Mouse (Mus musculus) thymus, adult 18-20 months (tissue): ENCODE data around the gene Socs5.

ENCODE experiments used
- DNase-seq, 2 experiments: peaks; one replicate each; pipeline ENCODE4 v3.0.0; 2022; ENCODE audit warnings: mixed read lengths in 2 of 2

Gene Socs5

DNA sequence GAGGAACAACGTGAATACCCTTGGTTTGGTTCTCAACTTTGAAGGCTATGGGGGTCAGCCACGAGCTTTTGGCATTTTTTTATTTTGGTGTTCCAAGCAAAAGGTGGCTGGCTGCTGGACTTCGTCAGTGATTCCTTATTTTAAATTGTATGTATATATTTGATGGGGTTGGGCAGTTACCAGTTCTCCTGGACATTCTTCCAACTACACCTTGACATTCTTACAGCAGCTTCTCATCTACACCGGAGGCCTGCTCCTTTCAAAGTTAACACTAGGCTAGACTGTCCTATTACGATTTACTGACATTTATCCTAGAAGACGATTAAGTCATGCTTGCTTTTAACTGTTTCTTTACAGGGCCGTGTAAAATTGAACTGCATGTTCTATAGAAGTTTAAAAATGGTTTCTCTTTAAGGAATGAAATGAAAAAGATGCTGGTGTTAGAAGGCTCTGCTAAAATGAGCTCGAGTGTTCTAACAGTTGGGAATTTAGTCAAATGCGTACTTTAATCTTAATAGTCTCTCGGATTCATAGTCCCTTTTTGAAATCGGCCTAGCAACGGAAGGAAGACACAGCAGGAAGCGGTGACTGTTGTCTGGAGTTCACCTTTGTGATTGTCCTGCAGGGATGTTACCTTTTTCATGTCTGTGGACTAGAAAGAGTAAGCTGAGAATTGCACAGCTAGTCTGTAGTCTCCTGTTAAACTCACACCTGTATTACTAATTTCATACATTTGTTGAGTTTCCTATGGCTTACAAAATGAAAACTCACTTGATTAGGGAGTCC, 1.2 kb downstream of the Socs5 start:
- no peak for DNase-seq

DNA sequence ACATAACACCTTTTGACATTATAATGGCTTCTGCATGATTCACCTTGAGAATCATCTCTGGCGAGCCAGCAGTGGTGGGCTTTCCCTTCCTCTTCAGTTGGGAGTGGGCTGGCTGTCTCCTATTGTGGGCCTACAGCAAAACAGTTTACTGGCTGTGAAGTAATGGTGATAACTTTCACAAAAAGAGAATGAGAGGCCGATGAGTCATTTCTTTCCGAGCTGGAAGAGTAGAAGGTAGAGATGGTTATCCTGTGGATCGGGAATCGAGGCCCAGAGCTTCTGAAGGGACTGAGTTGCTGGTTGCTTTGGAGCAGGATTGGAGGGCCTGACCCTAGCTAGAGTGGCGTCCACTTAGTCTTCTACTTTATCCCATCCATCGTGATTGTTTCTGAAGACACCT, 2.0 kb downstream of the Socs5 start:
- DNase-seq: no peak

DNA sequence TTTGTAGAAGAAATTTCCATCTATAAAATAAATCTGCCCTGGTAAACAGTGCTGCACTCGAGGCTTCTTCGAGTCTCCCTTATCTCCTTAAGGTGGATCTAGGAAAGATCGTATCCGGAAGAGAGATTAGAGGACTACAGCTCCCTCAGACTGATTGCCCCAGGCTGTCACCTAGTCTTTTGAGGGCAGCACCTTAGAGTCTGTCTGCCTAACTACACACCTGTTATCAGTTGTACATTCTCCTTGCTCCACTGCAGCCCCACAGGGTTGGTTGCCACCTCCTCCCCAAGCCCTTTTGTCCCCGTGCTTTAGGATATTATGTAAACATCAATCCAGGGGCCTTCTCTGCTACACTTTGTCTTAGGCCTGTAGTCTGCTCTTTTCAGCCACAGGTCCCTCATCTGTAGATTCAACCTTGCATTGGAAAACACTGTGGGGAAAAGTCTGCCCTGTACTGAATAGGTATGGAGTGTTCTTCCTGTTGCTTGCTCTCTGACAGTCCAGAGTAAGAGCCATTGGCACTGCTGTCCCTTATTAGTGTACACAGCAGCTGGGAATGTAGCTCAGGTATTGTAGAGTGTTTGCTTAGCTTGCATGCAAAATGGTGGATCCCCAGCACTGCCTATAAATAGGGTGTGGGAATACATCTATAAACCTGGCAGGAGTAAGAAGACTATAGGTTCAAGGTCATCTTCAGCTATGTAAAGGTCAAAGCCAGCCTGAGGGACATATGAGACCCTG, 5.5 kb downstream of the Socs5 start:
- DNase-seq: no peak

DNA sequence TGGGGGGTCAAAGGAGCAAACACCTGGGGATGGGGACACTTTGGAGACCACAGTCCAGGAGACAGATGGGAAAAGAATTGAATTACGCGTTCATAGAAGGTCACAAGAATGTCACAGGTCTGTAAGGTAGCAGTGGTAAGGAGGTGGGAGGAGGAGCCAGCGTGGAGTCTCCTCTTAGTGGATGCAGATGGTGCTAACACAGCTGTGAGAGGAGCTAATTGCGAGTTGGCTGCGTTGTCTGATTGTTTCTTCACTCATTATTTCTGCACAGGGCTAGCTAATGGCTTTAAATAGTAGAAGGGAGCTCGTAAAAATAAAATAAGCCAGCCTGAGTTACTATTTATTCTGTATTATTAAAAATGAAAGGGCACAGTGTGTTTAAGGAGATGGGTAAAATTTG, 8.1 kb downstream of the Socs5 start:
- no peak for DNase-seq

DNA sequence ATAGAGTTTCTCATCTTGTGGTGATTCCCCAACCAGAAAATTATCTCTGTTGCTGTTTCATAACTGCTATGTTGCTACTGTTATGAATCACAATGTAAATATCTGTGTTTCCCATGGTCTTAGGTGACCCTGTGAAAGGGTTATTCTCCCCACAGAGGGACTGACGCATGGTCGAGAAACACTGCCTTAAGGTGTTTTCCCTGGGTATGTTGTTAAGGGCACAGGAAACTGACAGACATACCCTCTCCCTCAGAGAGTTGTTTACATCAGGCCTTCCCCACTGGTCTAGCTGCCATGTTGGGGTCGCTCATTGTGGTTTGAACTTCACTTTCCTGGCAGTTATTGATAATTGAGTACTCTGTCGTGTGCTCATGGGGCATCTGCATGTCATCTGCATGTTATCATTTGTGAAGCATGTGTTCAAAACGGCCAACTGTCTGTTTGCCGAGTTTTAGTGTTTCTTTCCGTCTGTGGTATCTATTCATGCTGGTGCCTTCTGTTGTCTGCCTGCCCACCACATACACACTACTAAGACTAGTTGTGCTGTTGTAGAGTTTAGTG, 11.6 kb downstream of the Socs5 start:
- no peak for DNase-seq

DNA sequence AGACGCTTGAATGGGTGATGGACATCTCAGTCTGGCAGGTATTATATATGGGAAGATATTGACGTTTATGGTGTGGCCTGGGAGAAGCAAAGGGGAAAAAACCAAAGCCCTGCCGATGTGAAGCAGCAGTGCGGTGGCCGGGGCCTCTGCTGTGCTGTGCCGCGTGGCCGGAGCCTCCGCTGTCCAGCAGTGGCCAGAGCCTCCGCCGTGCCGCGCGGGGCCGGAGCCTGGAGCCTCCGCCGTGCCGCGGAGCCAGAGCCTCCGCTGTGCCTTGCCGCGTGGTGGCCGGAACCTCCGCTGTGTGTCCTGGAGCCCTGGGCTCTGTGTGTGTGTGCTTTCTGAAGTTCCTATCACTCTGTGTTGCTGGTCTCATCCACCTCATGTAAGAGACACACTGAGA, 17.9 kb downstream of the Socs5 start:
- no peak for DNase-seq

DNA sequence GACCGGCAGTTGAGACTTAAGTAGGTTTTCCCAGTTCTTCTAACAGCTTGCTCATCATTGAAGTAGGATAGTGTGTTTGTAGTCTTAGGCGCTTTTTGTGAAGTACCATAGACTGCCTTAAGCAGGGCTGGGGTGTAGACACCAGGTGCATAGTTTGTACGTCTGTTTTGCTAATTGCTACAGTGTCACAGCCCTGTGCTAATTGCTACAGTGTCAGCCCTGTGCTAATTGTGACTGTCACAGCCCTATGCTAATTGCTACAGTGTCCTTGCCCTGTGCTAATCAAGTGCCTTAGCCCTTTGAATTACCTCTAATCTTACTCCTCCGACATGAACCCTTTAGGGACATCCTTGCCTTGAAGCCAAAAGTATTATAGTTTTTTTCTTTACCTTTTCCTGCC, 24.8 kb downstream of the Socs5 start:
- no peak for DNase-seq

DNA sequence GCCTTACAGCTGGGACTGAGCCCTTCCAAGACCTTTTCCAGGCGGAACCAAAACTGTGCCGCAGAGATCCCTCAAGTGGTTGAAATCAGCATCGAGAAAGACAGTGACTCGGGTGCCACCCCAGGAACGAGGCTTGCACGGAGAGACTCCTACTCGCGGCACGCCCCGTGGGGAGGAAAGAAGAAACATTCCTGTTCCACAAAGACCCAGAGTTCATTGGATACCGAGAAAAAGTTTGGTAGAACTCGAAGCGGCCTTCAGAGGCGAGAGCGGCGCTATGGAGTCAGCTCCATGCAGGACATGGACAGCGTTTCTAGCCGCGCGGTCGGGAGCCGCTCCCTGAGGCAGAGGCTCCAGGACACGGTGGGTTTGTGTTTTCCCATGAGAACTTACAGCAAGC, 26.3 kb downstream of the Socs5 start:
- no peak for DNase-seq

DNA sequence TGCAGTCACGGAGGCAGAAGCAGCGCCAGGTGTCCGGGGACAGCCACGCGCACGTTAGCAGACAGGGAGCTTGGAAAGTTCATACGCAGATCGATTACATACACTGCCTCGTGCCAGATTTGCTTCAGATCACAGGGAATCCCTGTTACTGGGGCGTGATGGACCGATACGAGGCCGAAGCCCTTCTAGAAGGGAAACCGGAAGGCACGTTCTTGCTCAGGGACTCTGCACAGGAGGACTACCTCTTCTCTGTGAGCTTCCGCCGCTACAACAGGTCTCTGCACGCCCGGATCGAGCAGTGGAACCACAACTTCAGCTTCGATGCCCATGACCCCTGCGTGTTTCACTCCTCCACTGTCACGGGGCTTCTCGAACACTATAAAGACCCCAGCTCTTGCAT, 27.2 kb downstream of the Socs5 start:
- no peak for DNase-seq

DNA sequence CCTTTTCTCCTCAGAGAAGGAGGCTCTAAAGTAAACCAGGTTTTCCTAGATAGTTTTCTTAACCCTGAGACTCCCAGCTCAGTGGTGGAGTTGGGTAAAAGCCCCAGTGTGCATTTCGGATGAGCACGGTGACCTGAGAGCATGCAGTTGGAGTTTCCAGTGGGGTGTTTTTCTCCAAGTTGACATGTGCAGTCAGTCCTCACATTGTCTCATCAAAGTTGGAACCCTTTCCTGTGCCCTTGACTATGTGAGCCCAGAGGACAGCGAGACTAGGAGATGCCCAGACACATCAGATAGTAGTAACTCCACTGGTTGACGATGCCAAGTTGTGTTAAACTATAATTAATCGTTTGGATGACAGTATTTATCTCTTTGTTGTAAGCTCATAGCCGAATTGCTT, 28.3 kb downstream of the Socs5 start:
- no peak for DNase-seq

DNA sequence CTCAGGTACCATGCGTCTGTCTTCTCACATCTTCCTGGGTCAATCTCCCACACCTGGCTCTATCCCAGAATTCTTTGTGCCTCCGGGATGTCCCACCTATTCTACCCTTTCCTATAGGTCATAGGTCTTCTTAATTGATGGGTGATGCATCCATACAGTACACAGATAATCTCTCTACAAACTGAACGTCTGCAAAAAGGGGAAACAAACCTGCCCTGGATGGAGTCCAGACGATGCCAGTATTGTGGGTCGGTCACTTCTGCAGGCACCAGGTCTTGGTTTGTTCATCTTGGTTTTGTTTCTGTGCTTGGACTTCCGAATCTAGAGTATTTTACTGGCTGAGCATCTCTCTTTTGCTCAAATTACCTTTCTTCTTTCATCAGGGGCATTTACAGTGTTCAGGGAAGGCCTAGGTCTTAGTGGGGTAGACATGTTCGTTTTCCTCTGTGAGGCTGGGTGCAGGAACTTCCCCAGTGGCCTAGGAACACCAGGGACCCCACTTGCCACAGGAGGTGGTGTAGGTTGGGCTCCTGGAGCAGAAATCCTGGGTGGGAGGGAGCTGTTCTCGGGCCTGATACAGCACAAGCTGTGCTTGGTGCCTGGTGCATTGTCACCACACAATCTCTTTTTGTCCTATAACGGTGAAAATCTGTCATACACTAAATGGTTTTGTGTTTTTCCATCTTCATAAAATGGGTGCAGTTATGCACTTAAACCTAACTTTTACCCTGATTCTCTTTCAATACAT, 33.9 kb downstream of the Socs5 start:
- DNase-seq: no peak

DNA sequence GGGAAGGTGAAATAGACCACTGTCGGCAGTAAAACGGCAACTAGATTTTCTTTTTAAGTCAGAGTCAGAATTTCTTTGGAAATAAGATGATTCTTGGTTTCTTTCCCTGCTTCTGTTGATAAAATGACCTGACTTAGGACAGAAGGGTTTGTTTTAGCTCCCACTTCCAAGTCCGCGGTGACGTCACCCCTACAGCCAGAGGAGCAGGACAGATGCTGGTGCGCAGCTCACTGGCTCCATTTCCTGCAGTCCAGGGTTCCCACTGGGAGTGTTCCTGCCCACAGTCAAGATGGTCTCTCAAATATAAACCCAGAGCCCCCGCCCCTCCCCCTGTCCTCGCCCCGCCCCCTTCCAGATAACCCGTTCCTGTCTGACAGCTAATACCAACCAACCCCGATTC, 34.8 kb downstream of the Socs5 start:
- DNase-seq: no peak

DNA sequence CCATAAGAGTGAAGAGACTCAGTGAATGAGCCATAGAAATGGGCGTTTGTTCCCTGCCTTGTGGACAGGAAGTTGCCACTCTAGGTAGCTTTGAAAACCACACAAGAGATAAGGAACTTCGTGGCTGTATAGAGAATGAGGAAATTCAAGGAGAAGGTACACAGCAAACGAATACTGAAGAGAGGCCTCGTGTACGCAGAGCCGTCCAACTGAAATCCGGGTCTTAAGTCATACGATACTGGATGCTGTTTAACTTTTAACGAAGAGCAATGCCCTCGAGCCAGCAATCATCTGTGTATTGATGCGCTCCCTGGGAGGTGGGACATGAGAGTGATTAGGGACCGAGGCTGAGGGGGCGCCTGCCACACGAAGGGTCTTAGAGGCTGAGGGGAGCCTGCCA, 35.7 kb downstream of the Socs5 start:
- no peak for DNase-seq

DNA sequence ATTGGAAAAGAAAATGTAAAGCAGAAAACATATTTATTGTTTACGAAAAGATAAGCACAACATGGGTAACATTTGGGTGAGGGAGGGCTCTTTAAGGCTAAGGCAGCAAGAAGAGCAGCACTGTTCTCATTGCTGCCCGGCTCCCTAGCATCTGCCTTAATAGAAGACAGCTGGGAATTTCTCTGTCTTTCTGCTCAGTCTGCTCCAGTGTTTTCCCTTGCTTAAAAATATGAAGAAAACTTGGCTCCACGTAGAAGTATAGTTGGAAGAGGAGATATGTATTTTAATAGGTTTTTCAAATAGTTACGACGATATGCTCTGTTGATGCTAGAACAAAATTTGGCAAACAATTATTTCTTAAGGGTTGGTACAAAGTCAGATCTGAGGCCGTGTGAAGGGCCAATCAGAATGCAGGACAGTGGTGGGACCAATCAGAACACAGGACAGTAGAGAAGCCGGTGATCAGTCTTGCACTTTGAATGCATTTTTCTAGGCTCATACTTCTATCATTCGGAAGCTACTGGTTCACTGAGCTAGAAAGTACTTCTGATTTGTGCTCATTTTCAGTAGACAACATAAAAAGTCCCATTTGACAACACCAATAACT, 39.0 kb downstream of the Socs5 start:
- DNase-seq: no peak

DNA sequence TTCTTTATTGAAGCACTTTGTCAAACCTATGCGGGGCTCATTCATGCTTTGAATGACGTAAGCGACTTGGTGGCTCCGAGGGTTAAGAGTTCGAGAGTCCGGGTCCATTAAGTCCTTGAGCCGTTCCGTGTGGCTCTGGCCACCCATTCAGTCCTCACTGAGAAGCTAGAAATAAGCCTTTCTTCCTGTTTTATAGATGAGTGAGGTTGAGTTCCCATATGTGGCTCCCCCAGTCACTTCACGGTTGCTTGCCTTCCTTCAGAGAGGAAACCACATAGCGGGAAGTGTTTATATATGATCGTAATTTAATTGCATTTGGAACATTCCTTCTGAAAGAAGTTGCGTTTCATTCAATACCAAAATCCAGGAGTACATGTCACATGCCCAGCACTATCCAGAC, 42.3 kb downstream of the Socs5 start:
- DNase-seq: no peak

DNA sequence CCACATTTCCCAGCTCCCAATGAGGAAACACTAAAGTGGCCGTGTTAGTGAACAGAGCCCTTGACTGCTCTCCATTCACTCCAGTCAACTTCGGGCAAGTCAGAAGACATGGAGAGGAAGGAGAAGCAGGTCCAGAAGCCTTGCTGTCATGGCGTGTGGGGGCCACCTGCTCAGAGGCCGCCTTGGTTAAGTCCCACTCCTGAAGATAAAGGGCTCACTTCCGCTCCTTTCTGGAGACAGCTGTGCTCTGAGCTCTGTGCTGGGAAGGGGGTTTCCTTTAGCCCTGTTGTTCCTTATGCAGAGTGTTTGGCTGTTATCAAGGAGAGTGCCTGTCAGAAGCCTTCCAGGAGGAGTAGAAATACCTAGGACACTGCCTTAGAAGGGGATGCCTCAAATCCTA, 45.5 kb downstream of the Socs5 start:
- DNase-seq: peak; percentile 42 to 60

DNA sequence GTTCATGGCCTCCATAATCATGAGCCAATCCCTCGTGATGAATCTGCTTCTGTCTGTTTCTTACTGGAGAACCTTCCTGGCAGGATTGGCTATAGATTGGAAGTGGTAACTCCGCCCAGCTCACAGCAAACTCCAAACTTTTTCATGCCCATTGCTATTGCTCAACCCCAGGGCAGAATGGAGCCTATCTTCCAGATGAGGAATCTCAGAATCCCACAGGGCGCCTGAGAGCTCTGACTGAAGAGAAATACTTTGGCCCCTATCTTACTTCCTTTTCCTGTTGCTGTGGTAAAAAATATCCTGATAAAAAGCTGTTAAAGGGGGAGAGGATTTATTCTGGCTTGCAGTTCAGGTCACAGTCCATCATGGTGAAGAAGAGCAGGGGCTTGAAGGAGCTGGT, 48.2 kb downstream of the Socs5 start:
- DNase-seq: no peak

DNA sequence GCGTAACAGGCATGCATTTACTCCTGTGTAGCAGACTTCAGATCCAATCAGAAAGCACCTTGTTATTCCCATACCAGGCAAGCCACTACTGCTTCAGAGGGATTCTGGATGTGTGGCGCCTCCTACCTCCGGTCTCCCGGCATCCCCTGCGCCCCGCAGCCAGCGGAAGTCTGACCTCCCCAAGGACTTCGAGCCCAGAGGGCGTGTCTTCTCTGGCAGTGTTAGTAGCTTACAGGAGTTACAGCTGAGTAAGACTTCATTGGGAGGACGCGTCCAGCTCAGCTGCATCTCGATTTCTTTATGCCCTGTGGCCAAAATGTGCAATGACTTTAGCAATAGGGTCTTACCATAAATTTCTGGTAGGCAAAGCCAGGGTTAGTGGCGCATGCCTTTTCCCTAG, 50.3 kb downstream of the Socs5 start:
- no peak for DNase-seq

DNA sequence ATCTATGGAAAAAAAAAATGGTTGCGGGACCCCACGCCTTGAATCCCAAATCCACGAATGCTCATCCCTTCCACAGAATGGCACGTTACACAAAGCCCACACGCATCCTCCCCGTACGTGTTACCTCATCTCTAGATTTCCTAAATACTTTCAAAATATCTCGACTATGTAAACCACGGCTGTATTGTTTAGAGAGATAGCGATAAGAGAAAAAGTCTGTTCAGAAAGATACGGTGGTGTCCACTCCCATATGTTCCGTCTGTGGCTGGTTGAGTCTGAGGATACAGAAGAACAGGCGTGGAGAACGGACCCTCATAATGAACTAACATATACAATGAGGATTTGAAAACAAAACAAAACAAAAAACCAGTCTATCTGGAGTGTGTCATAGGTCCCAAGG, 51.1 kb downstream of the Socs5 start:
- no peak for DNase-seq

DNA sequence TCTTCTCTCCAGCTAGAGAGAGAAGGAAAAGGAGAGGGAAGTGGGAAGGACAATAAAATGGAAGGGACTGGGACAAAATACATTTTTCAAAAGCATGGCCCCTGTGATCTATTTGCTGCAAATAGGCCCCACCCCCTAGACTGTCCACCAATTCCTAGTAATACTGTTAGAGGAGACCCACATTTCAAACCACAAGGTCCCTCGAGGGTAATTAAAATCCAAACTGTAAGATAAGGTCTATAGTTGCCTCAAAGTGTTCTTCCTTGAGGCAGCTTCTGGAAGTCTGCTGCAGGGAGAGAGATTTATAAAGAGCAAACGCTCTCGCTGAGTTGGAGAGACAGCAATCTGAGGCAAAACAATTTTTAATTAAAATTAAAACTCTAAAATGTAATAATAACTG, 52.8 kb downstream of the Socs5 start:
- no peak for DNase-seq

DNA sequence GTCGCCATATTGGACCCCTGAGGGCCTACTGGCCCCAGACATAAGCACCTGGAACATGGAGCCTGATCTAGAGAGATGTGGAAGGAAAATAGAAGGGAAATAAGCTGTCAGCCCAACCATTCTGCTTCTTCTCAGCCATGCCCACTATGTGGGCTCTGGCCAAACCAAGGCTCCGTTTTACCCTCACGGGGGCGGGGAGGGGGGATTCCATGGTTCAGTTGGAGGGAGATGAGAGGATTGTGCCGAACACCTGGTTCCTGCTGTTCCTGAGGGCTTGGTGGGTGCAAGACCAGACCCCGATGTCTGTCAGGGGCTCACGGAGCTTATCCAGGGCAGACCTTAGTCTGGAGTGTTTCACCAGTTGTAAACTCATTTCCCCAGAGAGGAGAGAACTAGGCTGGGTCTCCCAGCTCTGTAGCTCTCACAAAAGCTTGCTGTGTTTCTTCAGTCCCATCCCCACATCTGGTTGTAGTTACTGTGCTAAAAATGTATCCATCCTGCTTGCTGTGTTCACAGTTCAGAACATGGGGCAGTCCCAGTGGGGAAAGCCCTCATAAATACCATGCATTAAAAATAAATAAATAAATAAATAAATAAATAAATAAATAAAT, 56.9 kb downstream of the Socs5 start:
- no peak for DNase-seq

DNA sequence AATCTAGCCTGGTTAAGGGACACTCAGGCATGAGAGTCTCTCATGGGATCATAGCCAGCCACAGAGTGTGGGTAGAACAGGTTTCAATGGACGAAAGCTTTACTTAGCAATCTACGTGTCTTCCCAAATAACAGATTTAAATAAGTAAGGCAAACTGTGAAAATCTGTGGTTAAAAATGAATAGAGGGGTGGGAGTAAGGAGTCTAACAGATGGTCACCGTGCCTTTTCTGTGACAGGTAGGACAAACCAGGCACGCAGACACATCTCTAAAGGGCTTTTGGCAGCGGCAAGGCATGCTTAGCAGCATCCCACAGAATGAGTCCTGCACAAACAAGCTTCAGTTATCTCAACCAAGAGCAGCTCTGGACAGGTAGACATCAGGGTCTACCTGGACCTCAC, 59.9 kb downstream of the Socs5 start:
- no peak for DNase-seq

DNA sequence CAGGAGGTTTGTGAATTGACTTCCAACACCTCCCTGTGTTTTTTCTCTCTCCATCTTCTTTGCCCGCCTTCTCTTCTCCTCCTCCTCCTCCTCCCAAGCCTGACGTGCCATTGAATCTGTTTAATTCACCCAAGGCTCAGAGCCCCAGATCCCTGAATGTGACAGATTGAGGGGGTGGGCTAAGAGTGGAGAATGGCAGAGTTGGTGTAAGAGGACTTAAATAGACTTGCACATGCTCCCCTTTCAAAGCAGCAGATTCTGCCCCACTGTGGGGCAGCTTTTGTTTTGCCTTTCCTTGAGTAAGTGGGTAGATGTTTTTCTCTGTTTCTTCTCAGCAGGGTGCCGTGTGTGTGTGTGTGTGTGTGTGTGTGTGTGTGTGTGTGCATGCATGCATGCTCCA, 61.6 kb downstream of the Socs5 start:
- DNase-seq: no peak
